Mouse (Mus musculus) C2C12 (cell line): ENCODE measurements at regions not wholly inside any gene's neighbourhood (a gene's known extent, or its start where the extent isn't known, plus 50 kb on each side); places are given as distances from the start of the nearest gene placed in this dataset.

ENCODE experiments used
- CEBPB ChIP-seq: IDR thresholded peaks from one replicate; pipeline ENCODE4 v1.6.1; 2011; ENCODE audit warnings: low read depth, mild to moderate bottlenecking, control low read depth, moderate library complexity
- CTCF ChIP-seq: IDR thresholded peaks from one replicate; pipeline ENCODE4 v1.5.1; 2011; ENCODE audit not compliant: control insufficient read depth, insufficient read depth, insufficient read length
- MAX ChIP-seq: IDR thresholded peaks from one replicate; pipeline ENCODE4 v1.6.1; 2011; ENCODE audit warnings: mild to moderate bottlenecking, control low read depth
- USF1 ChIP-seq: IDR thresholded peaks from one replicate; pipeline ENCODE4 v1.6.1; 2011; ENCODE audit warnings: low read depth, mild to moderate bottlenecking, control low read depth, moderate library complexity

GRCm38 (mm10) chr1:165054245-165054644, 106.3 kb downstream of the Tbx19 start:
- TF ChIP-seq MAX = no peak
- no peak for TF ChIP-seq CTCF
- no peak for TF ChIP-seq USF1
- no peak for TF ChIP-seq CEBPB
